Mouse (Mus musculus): ENCODE data around the gene D11Wsu47e. TPM values are rescaled to one million over a fixed set of nuclear protein-coding genes. Genes with fewer than 3 reads are reported as not detected.
A peak's percentile ranks its signal among the peaks of the same experiment; 100 is the strongest.

D11Wsu47e gene
- total RNA-seq, 2 experiments from 2014 or later = 11.8 to 12.1 TPM

GRCm38 (mm10) chr11:113691851-113692250 is 7.6 kb downstream of the D11Wsu47e start:
- intact Hi-C loops (cut with DNase I) = no loop called here

GRCm38 (mm10) chr11:113697571-113697970 is 13.4 kb downstream of the D11Wsu47e start:
- DNase-seq (ENCODE audit: extremely low spot score in 1 of 2, low spot score in 2 of 2) = no peak
- intact Hi-C loops (cut with DNase I) = no loop called here

More at GRCm38 (mm10) chr11:113691851-113692250, 7.6 kb downstream of the D11Wsu47e start:
- DNase-seq (ENCODE audit: extremely low spot score in 1 of 2, low spot score in 2 of 2) = peak in 1 of 2 experiments; percentile 2

GRCm38 (mm10) chr11:113698013-113698545 is 13.9 kb downstream of the D11Wsu47e start:
- intact Hi-C loops (cut with DNase I) = no loop called here
- peak in 1 of 2 experiments; percentile 67 for DNase-seq (ENCODE audit: extremely low spot score in 1 of 2, low spot score in 2 of 2)

- intact Hi-C loops (cut with DNase I) = loop anchor here (5.0 to 10.0 kb wide), 2 partner anchors 365 to 938 kb away; partner anchors contain the start of gene Sdk2
These were observed 15.4 kb downstream of the D11Wsu47e start for GRCm38 (mm10) chr11:113699643-113700042.

GRCm38 (mm10) chr11:113703758-113704157 is 19.5 kb downstream of the D11Wsu47e start:
- DNase-seq (ENCODE audit: extremely low spot score in 1 of 2, low spot score in 2 of 2) = peak; percentile 72 to 79
- intact Hi-C loops (cut with DNase I) = loop anchor here (1.0 to 10.0 kb wide), 3 partner anchors 108 to 934 kb away; partner anchors contain the start of gene Sdk2

More at GRCm38 (mm10) chr11:113699643-113700042, 15.4 kb downstream of the D11Wsu47e start:
- DNase-seq (ENCODE audit: extremely low spot score in 1 of 2, low spot score in 2 of 2) = no peak

GRCm38 (mm10) chr11:113705966-113706652 is 21.9 kb downstream of the D11Wsu47e start:
- intact Hi-C loops (cut with DNase I) = loop anchor here (10.0 kb wide), 1 partner anchor 359 kb away; the partner anchor contains the start of gene Sdk2
- no peak for DNase-seq (ENCODE audit: extremely low spot score in 1 of 2, low spot score in 2 of 2)

- DNase-seq (ENCODE audit: extremely low spot score in 1 of 2, low spot score in 2 of 2) = no peak
- intact Hi-C loops (cut with DNase I) = loop anchor here (10.0 kb wide), 1 partner anchor 356 kb away; the partner anchor contains the start of gene Sdk2
These were observed 24.5 kb downstream of the D11Wsu47e start for GRCm38 (mm10) chr11:113708629-113709213.

- intact Hi-C loops (cut with DNase I) = loop anchor here (10.0 kb wide), 1 partner anchor 356 kb away; the partner anchor contains the start of gene Sdk2
- no peak for DNase-seq (ENCODE audit: extremely low spot score in 1 of 2, low spot score in 2 of 2)
These were observed 25.1 kb downstream of the D11Wsu47e start for GRCm38 (mm10) chr11:113709272-113709671.

- intact Hi-C loops (cut with DNase I) = loop anchor here (10.0 kb wide), 1 partner anchor 355 kb away; the partner anchor contains the start of gene Sdk2
- no peak for DNase-seq (ENCODE audit: extremely low spot score in 1 of 2, low spot score in 2 of 2)
These were observed 25.6 kb downstream of the D11Wsu47e start, which contains the start of gene Cpsf4l for GRCm38 (mm10) chr11:113709731-113710256. TSS of gene Cpsf4l (minus strand) at chr11:113710017.

- intact Hi-C loops (cut with DNase I) = no loop called here
- peak in 1 of 2 experiments; percentile 62 for DNase-seq (ENCODE audit: extremely low spot score in 1 of 2, low spot score in 2 of 2)
These were observed 26.1 kb downstream of the D11Wsu47e start for GRCm38 (mm10) chr11:113710257-113710777.

- intact Hi-C loops (cut with DNase I) = no loop called here
- no peak for DNase-seq (ENCODE audit: extremely low spot score in 1 of 2, low spot score in 2 of 2)
These were observed 26.8 kb downstream of the D11Wsu47e start for GRCm38 (mm10) chr11:113711061-113711460.

- DNase-seq (ENCODE audit: extremely low spot score in 1 of 2, low spot score in 2 of 2) = no peak
- intact Hi-C loops (cut with DNase I) = no loop called here
These were observed 31.0 kb downstream of the D11Wsu47e start for GRCm38 (mm10) chr11:113715078-113715674.

- intact Hi-C loops (cut with DNase I) = no loop called here
These were observed 31.9 kb downstream of the D11Wsu47e start for GRCm38 (mm10) chr11:113716132-113716531.

GRCm38 (mm10) chr11:113717767-113718424 is 33.7 kb downstream of the D11Wsu47e start:
- intact Hi-C loops (cut with DNase I) = no loop called here
- DNase-seq (ENCODE audit: extremely low spot score in 1 of 2, low spot score in 2 of 2) = no peak

More at GRCm38 (mm10) chr11:113716132-113716531, 31.9 kb downstream of the D11Wsu47e start:
- no peak for DNase-seq (ENCODE audit: extremely low spot score in 1 of 2, low spot score in 2 of 2)

- peak in 1 of 2 experiments; percentile 55 for DNase-seq (ENCODE audit: extremely low spot score in 1 of 2, low spot score in 2 of 2)
- intact Hi-C loops (cut with DNase I) = no loop called here
These were observed 38.3 kb downstream of the D11Wsu47e start for GRCm38 (mm10) chr11:113722405-113723090.

GRCm38 (mm10) chr11:113725235-113726048 is 41.2 kb downstream of the D11Wsu47e start:
- DNase-seq (ENCODE audit: extremely low spot score in 1 of 2, low spot score in 2 of 2) = peak in 1 of 2 experiments; percentile 74
- intact Hi-C loops (cut with DNase I) = no loop called here
